Mouse (Mus musculus) cerebellum, adult 2 months (tissue): ENCODE measurements at regions not wholly inside any gene's neighbourhood (a gene's known extent, or its start where the extent isn't known, plus 50 kb on each side); places are given as distances from the start of the nearest gene placed in this dataset.

Experiments
- CTCF ChIP-seq: fragments of 200-500 bp; IDR thresholded peaks from 2 replicates; pipeline ENCODE4 v1.5.1; 2011; ENCODE audit warnings: low read depth, mild to moderate bottlenecking, control low read depth, low read length, moderate library complexity, borderline replicate concordance; ENCODE audit not compliant: insufficient read depth
- POLR2A ChIP-seq: fragments of 200-500 bp; IDR thresholded peaks from 2 replicates; pipeline ENCODE4 v1.6.1; 2011; ENCODE audit warnings: low read length, control low read depth, borderline replicate concordance; ENCODE audit not compliant: insufficient read depth

- TF ChIP-seq CTCF: no peak
- TF ChIP-seq POLR2A: no peak
Observed at GRCm38 (mm10) chr13:5204143-5204542, 595.2 kb upstream of the Akr1e1 start.
